Mouse (Mus musculus): ENCODE data around the gene Eya3.

- TF ChIP-seq SMC3 (IDR thresholded peaks at IDR 0.05; ENCODE audit: low read depth, low read length) (no peak), TBP (conservative IDR thresholded peaks at IDR 0.05; ENCODE audit: low read depth, low read length) (no peak), MXI1 (IDR thresholded peaks at IDR 0.05; ENCODE audit: low read depth, low read length) (no peak), SIN3A (IDR thresholded peaks at IDR 0.05; ENCODE audit: low read length) (no peak), USF2 (conservative IDR thresholded peaks at IDR 0.05; ENCODE audit: low read depth, low read length) (no peak), HCFC1 (IDR thresholded peaks at IDR 0.05; ENCODE audit: low read depth, low read length) (no peak), ZNF384 (IDR thresholded peaks at IDR 0.05; ENCODE audit: low read depth, low read length) (no peak), BHLHE40 (IDR thresholded peaks at IDR 0.05; ENCODE audit: low read depth, low read length) (no peak), E2F4 (IDR thresholded peaks at IDR 0.05; ENCODE audit: insufficient replicate concordance, low read depth, low read length) (no peak), JUND (conservative IDR thresholded peaks at IDR 0.05; ENCODE audit: low read depth, low read length) (no peak), POLR2A (IDR thresholded peaks at IDR 0.05; ENCODE audit: low read depth, low read length) (no peak), TCF12 (IDR thresholded peaks at IDR 0.05; ENCODE audit: low read depth, low read length) (no peak), GABPA (IDR thresholded peaks at IDR 0.05; ENCODE audit: insufficient replicate concordance, low read depth, low read length) (no peak), CTCF (conservative IDR thresholded peaks at IDR 0.05 in 1 of 2, IDR thresholded peaks at IDR 0.05 in 1 of 2; ENCODE audit: low read depth in 2 of 2, low read length in 2 of 2) (no peak)
These were observed 102.7 kb downstream of the Eya3 start for GRCm38 (mm10) chr4:132741491-132741890.
